Mouse (Mus musculus): ENCODE data around the gene Wnk1. TPM values are rescaled to one million over a fixed set of nuclear protein-coding genes. Genes with fewer than 3 reads are reported as not detected.
"Not testable (repeated sequence)": the region's sequence is repeated elsewhere in the genome, so short reads cannot be mapped to it uniquely, and the experiment has no call there.

The Wnk1 gene
- 252 and 322 TPM in 2 replicates for polyA plus RNA-seq (2011; ENCODE audit: insufficient read length, low read depth, missing spikeins)

DNA sequence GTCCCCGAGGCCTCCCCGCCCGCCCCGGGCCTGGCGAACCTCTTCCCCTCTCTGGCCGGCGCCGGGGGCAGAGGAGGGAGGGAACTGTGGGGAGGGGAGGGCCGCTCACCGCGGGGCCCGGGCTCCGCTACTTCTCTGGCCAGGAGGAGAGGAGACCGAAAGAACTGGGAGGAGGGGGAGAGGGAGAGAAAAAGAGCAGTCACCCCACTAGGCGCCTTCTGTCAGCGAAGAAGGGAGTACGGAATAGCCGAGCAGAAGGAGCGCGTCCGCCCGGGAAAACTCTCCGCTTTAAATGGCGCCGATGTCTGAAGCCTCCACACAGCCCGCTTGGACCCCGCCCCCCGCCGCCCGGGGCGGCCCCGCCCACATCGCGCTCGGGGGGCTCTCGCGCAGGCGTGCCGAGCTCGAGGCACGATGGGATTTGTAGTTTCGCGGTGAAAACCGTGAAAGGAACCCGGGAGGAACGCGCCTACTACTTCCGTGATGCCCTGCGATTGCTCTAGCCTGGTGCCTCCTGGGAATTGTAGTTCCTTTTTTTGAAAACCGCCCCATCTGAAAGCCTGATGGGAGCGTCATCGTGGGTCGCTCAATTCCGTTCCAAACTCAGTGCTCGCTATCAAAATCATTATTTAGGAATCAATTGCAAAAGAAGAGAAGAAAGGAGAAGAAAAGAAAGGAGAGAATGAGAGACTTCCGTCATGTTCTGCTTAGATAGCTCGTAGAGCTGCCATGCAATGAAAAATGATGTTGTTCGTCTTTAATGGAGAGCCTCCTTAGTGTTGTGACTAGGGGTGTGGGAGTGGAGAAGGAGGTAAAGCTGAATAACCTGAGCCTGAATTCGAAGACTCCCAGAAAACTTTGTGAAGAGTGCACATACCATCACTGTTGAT is at the start of gene Wnk1:
Wnk1 (minus strand) TSS at position 307 of the 890 bp plus-strand sequence.
- no peak for TF ChIP-seq CTCF (IDR thresholded peaks at IDR 0.05; ENCODE audit: borderline replicate concordance, insufficient read depth, low read length)
- peak; percentile 93 for TF ChIP-seq POLR2A (IDR thresholded peaks at IDR 0.05; ENCODE audit: low read depth, low read length)
- peak within 1 kb of the TSS; percentile 73 for H3K4me3 ChIP-seq (ENCODE audit: insufficient read depth, low read length)
- H3K27ac ChIP-seq (ENCODE audit: insufficient read depth, low read length), result peak within 1 kb of the TSS; percentile 96

DNA sequence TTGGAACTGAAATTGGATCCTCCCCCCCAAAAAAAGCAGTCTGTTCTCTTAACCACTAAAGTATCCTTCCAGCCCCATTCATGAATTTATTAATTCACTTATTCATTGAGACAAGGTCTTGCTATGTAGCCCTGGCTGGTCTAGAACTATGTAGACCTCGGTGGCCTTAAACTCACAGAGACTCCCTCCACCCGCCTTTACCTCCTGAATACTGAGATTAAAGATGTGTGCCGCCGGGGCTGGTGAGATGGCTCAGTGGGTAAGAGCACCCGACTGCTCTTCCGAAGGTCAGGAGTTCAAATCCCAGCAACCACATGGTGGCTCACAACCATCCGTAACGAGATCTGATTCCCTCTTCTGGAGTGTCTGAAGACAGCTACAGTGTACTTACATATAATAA is 48.6 kb upstream of the Wnk1 start:
- H3K4me3 ChIP-seq (ENCODE audit: insufficient read depth, low read length); H3K27ac ChIP-seq (ENCODE audit: insufficient read depth, low read length); H3K4me1 ChIP-seq (ENCODE audit: control insufficient read depth, insufficient read depth, low read length): not testable (repeated sequence)

More for the DNA sequence above, at the start of gene Wnk1:
- H3K4me1 ChIP-seq (ENCODE audit: control insufficient read depth, insufficient read depth, low read length), result no peaks in the 10 kb centered on the region

- H3K27ac ChIP-seq (ENCODE audit: insufficient read depth, low read length), result no peak overlapping the region
- TF ChIP-seq CTCF (IDR thresholded peaks at IDR 0.05; ENCODE audit: borderline replicate concordance, insufficient read depth, low read length) (no peak), POLR2A (IDR thresholded peaks at IDR 0.05; ENCODE audit: low read depth, low read length) (no peak)
- no peaks in the 10 kb centered on the region; the same call in 1 of the 2 replicates for H3K4me1 ChIP-seq (ENCODE audit: control insufficient read depth, insufficient read depth, low read length)
- H3K4me3 ChIP-seq (ENCODE audit: insufficient read depth, low read length), result no peak overlapping the region
These were observed 47.4 kb upstream of the Wnk1 start for GRCm38 (mm10) chr6:120085832-120086231.

DNA sequence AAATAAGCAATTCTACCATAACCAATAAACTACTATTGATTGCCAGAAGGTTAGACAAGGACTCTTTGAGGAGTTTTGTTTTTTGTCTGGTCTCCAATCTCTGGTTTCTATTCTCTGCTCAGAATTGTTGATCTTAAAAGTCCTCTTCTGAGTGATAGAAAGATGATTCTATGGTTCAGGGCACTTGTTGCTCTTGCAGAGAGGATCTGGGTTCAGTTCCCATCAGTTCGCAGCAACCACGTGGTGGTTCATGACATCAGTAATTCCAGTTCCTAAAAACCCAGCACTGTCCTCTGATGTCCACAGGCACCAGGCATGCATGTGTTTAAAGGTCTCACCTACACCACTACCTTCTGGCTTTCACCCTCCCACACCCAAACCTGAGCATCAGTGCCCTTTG is 46.5 kb upstream of the Wnk1 start:
- Histone ChIP-seq H3K4me3 (ENCODE audit: insufficient read depth, low read length) (no peak overlapping the region), H3K27ac (ENCODE audit: insufficient read depth, low read length) (no peak overlapping the region), H3K4me1 (ENCODE audit: control insufficient read depth, insufficient read depth, low read length) (no peaks in the 10 kb centered on the region; the same call in 1 of the 2 replicates)
- no peak for TF ChIP-seq POLR2A (IDR thresholded peaks at IDR 0.05; ENCODE audit: low read depth, low read length)
- TF ChIP-seq CTCF (IDR thresholded peaks at IDR 0.05; ENCODE audit: borderline replicate concordance, insufficient read depth, low read length), result no peak

DNA sequence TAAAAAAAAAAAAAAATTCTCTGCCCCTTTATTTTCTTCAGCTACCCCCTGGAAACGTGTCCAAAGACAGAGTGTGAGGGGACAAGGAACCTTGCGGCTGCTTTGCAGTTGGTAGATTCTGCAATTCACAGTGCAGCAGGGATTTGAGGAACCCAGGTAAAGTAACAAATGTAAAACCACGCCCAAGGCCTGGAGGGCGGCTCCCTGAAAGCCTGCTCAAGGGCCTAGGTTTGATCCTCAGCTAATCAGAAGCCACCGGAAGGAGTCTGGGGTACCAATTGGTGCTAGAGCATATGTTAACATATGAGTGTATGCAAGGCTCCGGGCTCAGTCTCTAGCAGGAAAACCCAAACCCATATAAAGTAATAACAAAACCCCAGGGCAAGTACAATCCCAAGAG is 45.0 kb upstream of the Wnk1 start:
- H3K27ac ChIP-seq (ENCODE audit: insufficient read depth, low read length), result no peak overlapping the region; the same call in 1 of the 2 replicates
- TF ChIP-seq POLR2A (IDR thresholded peaks at IDR 0.05; ENCODE audit: low read depth, low read length) (no peak), CTCF (IDR thresholded peaks at IDR 0.05; ENCODE audit: borderline replicate concordance, insufficient read depth, low read length) (no peak)
- no peaks in the 10 kb centered on the region; the same call in 1 of the 2 replicates for H3K4me1 ChIP-seq (ENCODE audit: control insufficient read depth, insufficient read depth, low read length)
- no peak overlapping the region for H3K4me3 ChIP-seq (ENCODE audit: insufficient read depth, low read length)

DNA sequence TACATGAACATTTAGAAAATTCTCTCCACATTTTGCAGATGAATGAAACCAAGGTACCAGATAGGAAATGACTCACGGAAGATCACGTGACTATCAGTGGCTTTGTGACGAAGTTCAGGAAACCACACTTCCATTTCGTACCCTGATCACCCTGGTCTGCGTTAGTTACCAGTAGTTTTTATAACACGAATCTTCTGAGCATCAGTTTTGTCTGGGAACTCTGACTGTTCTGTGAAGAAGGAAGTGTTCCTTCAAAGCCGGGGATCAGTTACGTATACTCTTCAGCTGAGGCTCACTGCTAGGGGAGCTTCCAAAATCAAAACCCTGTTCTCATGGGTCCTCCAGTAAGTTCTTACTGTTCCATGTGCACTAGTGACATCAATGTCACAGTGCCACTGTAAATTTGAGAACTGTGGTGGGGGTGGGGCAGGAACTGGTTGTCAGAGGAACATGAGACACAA is 44.5 kb upstream of the Wnk1 start:
- Histone ChIP-seq H3K27ac (ENCODE audit: insufficient read depth, low read length) (no peak overlapping the region; the same call in 1 of the 2 replicates), H3K4me3 (ENCODE audit: insufficient read depth, low read length) (no peak overlapping the region), H3K4me1 (ENCODE audit: control insufficient read depth, insufficient read depth, low read length) (no peaks in the 10 kb centered on the region; the same call in 1 of the 2 replicates)
- no peak for TF ChIP-seq POLR2A (IDR thresholded peaks at IDR 0.05; ENCODE audit: low read depth, low read length)
- TF ChIP-seq CTCF (IDR thresholded peaks at IDR 0.05; ENCODE audit: borderline replicate concordance, insufficient read depth, low read length), result no peak

GRCm38 (mm10) chr6:120082251-120082950 is 43.9 kb upstream of the Wnk1 start:
- H3K4me3 ChIP-seq (ENCODE audit: insufficient read depth, low read length), result no peak overlapping the region
- H3K27ac ChIP-seq (ENCODE audit: insufficient read depth, low read length), result no peak overlapping the region
- TF ChIP-seq CTCF (IDR thresholded peaks at IDR 0.05; ENCODE audit: borderline replicate concordance, insufficient read depth, low read length) (no peak), POLR2A (IDR thresholded peaks at IDR 0.05; ENCODE audit: low read depth, low read length) (no peak)
- no peaks in the 10 kb centered on the region; the same call in 1 of the 2 replicates for H3K4me1 ChIP-seq (ENCODE audit: control insufficient read depth, insufficient read depth, low read length)

GRCm38 (mm10) chr6:120081516-120081915 is 43.0 kb upstream of the Wnk1 start:
- Histone ChIP-seq H3K4me3 (ENCODE audit: insufficient read depth, low read length) (no peak overlapping the region), H3K4me1 (ENCODE audit: control insufficient read depth, insufficient read depth, low read length) (no peaks in the 10 kb centered on the region; the same call in 1 of the 2 replicates), H3K27ac (ENCODE audit: insufficient read depth, low read length) (no peak overlapping the region)
- no peak for TF ChIP-seq POLR2A (IDR thresholded peaks at IDR 0.05; ENCODE audit: low read depth, low read length)
- TF ChIP-seq CTCF (IDR thresholded peaks at IDR 0.05; ENCODE audit: borderline replicate concordance, insufficient read depth, low read length), result no peak

GRCm38 (mm10) chr6:120079547-120079946 is 41.1 kb upstream of the Wnk1 start:
- H3K4me1 ChIP-seq (ENCODE audit: control insufficient read depth, insufficient read depth, low read length), result no peaks in the 10 kb centered on the region; the same call in 1 of the 2 replicates
- no peak overlapping the region for H3K27ac ChIP-seq (ENCODE audit: insufficient read depth, low read length)
- TF ChIP-seq POLR2A (IDR thresholded peaks at IDR 0.05; ENCODE audit: low read depth, low read length), result no peak
- no peak for TF ChIP-seq CTCF (IDR thresholded peaks at IDR 0.05; ENCODE audit: borderline replicate concordance, insufficient read depth, low read length)
- no peak overlapping the region for H3K4me3 ChIP-seq (ENCODE audit: insufficient read depth, low read length)
